Mouse (Mus musculus) spleen, adult 2 months (tissue): ENCODE measurements around the gene Mmp14.

Experiments
- CTCF ChIP-seq: fragments of 200-500 bp; IDR thresholded peaks from 2 replicates; pipeline ENCODE4 v1.5.1; 2011; ENCODE audit warnings: mild to moderate bottlenecking, inconsistent platforms; ENCODE audit not compliant: insufficient read depth, insufficient read length, insufficient replicate concordance; ENCODE audit errors: extremely low read depth
- POLR2A ChIP-seq: fragments of 200-500 bp; IDR thresholded peaks from 2 replicates; pipeline ENCODE4 v1.6.1; 2011; ENCODE audit warnings: low read depth, low read length, inconsistent platforms

DNA sequence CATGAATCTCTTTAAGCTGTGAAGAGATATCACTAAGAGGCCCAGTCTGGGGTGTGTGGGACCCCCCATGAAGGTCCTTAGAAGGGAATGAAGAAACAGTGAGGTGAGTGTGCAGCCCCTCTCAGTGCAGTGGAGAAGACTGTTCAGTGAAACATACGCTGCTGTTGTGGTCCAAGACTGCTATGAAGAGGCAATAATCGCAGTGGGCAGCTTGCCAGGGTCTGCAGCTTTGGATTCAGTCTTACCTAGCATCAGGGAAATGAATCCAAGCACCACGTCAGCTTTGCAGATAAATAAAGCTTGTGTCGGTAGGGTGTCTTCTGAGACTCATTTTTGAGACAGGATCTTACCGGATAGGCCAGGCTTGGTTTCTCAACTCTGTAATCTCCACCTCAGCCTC lies 41.3 kb downstream of the Mmp14 start:
- TF ChIP-seq POLR2A (no peak), CTCF (no peak)
